Mouse (Mus musculus) ES-E14 (cell line): ENCODE data around the gene Aebp1. TPM values are rescaled to one million over a fixed set of nuclear protein-coding genes. Genes with fewer than 3 reads are reported as not detected.

Source experiments
- DNase-seq: peaks from one replicate; pipeline ENCODE4 v3.0.0-alpha.2; 2013; ENCODE audit warnings: low read depth, low spot score
- H3K27ac ChIP-seq: 2 replicates; pipeline ENCODE4 v1.5.1; 2012; ENCODE audit warnings: low read depth, mild to moderate bottlenecking, low read length, moderate library complexity, mixed read lengths; ENCODE audit not compliant: poor library complexity, insufficient read depth, severe bottlenecking
- H3K36me3 ChIP-seq: 2 replicates; pipeline ENCODE4 v1.6.1; 2012; ENCODE audit warnings: mild to moderate bottlenecking, low read length, moderate library complexity, mixed read lengths; ENCODE audit not compliant: control insufficient read depth, poor library complexity, insufficient read depth, severe bottlenecking
- H3K4me1 ChIP-seq, 2 experiments: fragments of 150-350 bp in 1 of 2; sonication (generic) in 1 of 2; 2 replicates each; pipeline ENCODE4 v1.6.1; 2012; ENCODE audit warnings: low read length in 2 of 2, mild to moderate bottlenecking in 1 of 2, mixed read lengths in 1 of 2; ENCODE audit not compliant: control insufficient read depth in 2 of 2, insufficient read depth in 2 of 2, poor library complexity in 1 of 2
- H3K4me3 ChIP-seq, 2 experiments: fragments of 150-350 bp in 1 of 2; sonication (generic) in 1 of 2; 2 replicates each; pipeline ENCODE4 v1.5.1; 2012; ENCODE audit warnings: low read length in 2 of 2, low read depth in 1 of 2, mild to moderate bottlenecking in 1 of 2, mixed read lengths in 1 of 2; ENCODE audit not compliant: insufficient read depth in 1 of 2, poor library complexity in 1 of 2, severe bottlenecking in 1 of 2
- H3K9ac ChIP-seq: 2 replicates; pipeline ENCODE4 v1.6.1; 2012; ENCODE audit warnings: low read depth, mild to moderate bottlenecking, low read length, mixed read lengths; ENCODE audit not compliant: poor library complexity, insufficient read depth, severe bottlenecking
- H3K9me3 ChIP-seq: fragments of 150-350 bp; sonication (generic); 2 replicates; pipeline ENCODE4 v1.6.1; 2012; ENCODE audit warnings: low read depth, mild to moderate bottlenecking, low read length; ENCODE audit not compliant: control insufficient read depth, insufficient read depth
- CHD2 ChIP-seq: IDR thresholded peaks from 2 replicates; pipeline ENCODE4 v1.6.1; 2014; ENCODE audit warnings: mild to moderate bottlenecking, low read depth, low read length, inconsistent platforms
- HCFC1 ChIP-seq: IDR thresholded peaks from 2 replicates; pipeline ENCODE4 v1.6.1; 2012; ENCODE audit warnings: low read length, inconsistent platforms, borderline replicate concordance; ENCODE audit not compliant: insufficient read depth
- MAFK ChIP-seq: IDR thresholded peaks from 2 replicates; pipeline ENCODE4 v1.6.1; 2014; ENCODE audit warnings: mild to moderate bottlenecking, low read depth, low read length, inconsistent platforms; ENCODE audit not compliant: insufficient read depth
- ZC3H11A ChIP-seq: IDR thresholded peaks from 2 replicates; pipeline ENCODE4 v1.6.1; 2012; ENCODE audit warnings: low read depth, mild to moderate bottlenecking, inconsistent platforms, low read length, borderline replicate concordance
- ZNF384 ChIP-seq: IDR thresholded peaks from 2 replicates; pipeline ENCODE4 v1.6.1; 2012; ENCODE audit warnings: low read depth, low read length, inconsistent platforms
- in situ Hi-C, 2 experiments: fragments of 600-800 bp; cut with MboI; formaldehyde crosslinking; loops; one replicate each; pipeline ENCODE4 v1.15.1; 2025; ENCODE audit warnings: low sequenced_read_pairs in 2 of 2, inconsistent platforms in 1 of 2; ENCODE audit not compliant: unreplicated experiment in 2 of 2
- total RNA-seq: library from RNA; depleted of rRNA; stranded (reverse); fragments of 300-350 nt; gene quantifications from 2 replicates; pipeline ENCODE4 v1.2.3, GENCODE M21; 2012

The Aebp1 gene
- total RNA-seq, 1 experiment, result 14.5 TPM

DNA sequence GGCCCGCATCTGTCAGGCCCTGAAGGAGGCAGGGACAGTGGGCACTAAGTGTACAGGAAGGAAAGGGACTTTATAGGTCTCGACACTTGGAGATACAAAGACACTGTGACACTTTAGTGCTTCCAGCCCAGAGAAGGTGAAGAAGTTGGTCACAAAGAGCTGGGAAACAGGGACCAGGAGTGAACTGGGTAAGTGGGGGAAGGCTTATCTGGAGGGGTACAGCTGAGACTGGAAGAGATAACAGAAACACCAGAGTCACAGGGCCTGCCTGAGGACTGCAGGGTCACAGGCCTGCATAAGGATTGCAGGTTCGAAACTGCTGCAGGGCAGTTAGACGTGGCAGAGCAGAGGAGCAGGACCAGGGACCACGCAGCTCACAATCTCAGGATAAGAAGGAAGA, 33.8 kb upstream of the Aebp1 start:
- TF ChIP-seq ZNF384 (no peak), MAFK (no peak), CHD2 (no peak), ZC3H11A (no peak)
- Histone ChIP-seq H3K4me3 (no peak overlapping the region), H3K36me3 (peaks cover 28% of the 10 kb centered on the region), H3K27ac (no peak overlapping the region), H3K9ac (no peak overlapping the region), H3K9me3 (no peaks in the 10 kb centered on the region), H3K4me1 (0 out of 4 replicates have a peak, but pooled peaks cover 2 to 9% of the 10 kb centered on the region in 2 experiments)
- no peak for DNase-seq
- in situ Hi-C loops, result no loop called here

DNA sequence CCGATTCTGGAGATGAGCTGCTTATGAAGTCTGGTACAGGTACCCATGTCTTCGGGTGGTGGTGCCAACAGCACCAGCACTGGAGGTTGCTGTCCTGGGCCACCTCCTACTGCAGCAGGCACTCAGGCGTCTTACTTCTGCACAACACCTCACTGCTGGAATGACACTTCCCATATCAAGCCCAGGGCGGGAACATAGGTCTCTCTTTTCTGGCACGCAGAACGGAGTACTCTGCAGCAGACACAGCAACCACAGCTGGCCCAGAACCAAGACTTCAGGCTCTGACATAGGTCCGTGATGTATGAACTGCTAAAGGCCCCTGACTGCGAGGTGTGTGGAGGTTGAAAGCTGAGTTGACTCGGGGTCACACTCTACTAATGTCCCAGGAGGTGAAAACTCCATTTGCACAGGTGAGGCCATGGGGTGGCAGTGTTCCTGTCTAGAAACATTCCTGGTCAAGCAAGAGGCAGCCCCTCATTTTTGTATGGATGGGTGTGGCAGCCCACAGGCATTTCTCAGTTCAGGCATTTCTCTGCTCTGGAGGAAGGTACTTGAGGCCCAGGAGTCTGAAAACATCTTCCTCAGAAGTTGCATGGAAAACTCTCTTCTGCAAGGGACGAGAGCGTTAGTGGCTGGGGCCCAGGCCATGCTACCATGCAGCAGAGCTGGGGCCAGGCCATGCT, 33.1 kb upstream of the Aebp1 start:
- in situ Hi-C loops, result no loop called here
- H3K9me3 ChIP-seq, result no peaks in the 10 kb centered on the region
- H3K36me3 ChIP-seq, result peaks cover 30% of the 10 kb centered on the region
- no peak overlapping the region for H3K9ac ChIP-seq
- DNase-seq, result no peak
- TF ChIP-seq ZNF384 (no peak), HCFC1 (no peak), ZC3H11A (no peak), MAFK (no peak), CHD2 (no peak)
- H3K27ac ChIP-seq, result no peak overlapping the region
- H3K4me1 ChIP-seq, result 0 out of 4 replicates have a peak, but pooled peaks cover 2 to 9% of the 10 kb centered on the region in 2 experiments
- H3K4me3 ChIP-seq, result no peak overlapping the region

DNA sequence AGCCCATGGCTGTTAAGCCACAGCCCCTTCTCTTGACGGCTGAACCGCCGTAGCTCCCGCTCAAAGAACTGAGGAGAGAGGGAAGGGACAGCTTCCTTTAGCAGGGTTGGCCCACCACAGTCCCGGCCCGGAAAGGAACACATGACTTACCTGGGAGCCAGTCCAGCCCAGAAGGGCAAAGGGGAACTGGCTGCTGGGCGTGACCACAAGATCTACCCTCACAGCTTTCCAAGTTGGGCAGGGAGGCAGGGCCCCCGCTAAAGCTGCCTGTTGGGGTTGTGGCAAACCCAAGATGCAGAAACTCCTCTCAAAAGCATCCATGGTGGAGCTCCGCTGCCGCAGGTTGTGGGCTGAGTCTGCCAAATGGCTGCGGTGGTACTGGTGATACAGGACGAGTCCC, 32.4 kb upstream of the Aebp1 start:
- no peak overlapping the region for H3K9ac ChIP-seq
- H3K36me3 ChIP-seq, result peaks cover 34% of the 10 kb centered on the region
- no peak for DNase-seq
- no peak for TF ChIP-seq CHD2
- no peak for TF ChIP-seq HCFC1
- TF ChIP-seq MAFK, result no peak
- TF ChIP-seq ZC3H11A, result no peak
- TF ChIP-seq ZNF384, result no peak
- H3K4me1 ChIP-seq, result peaks cover 2 to 9% of the 10 kb centered on the region in 2 experiments; a peak in 1 of 4 replicates
- H3K27ac ChIP-seq, result no peak overlapping the region
- in situ Hi-C loops, result no loop called here
- no peaks in the 10 kb centered on the region for H3K9me3 ChIP-seq
- no peak overlapping the region for H3K4me3 ChIP-seq

DNA sequence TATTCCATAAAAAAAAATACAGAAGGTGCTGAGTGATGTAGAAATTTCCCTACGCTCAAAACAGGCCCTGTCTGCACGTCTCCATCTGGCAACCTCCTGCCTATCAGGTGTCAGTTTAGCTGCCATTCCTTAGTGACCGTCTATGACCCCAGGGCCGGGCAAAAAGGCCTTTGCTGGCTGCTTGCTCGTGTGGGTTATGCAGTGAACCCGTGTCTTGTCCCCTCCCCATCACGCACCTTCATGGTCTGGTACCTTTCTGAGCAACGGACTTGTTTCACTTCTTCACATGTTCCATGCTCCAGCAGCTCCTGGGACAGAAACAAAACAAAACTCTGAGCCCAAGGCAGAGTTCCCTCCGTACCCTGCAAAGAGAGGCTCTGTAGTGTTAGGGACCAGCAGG, 27.2 kb upstream of the Aebp1 start:
- no peak for DNase-seq
- Histone ChIP-seq H3K4me3 (no peak overlapping the region), H3K4me1 (peaks cover 0 to 10% of the 10 kb centered on the region in 2 experiments; a peak in 1 of 4 replicates), H3K36me3 (peaks cover 30% of the 10 kb centered on the region), H3K9ac (no peak overlapping the region), H3K9me3 (no peaks in the 10 kb centered on the region), H3K27ac (no peak overlapping the region)
- in situ Hi-C loops, result no loop called here
- TF ChIP-seq CHD2 (no peak), ZC3H11A (no peak), ZNF384 (no peak)

DNA sequence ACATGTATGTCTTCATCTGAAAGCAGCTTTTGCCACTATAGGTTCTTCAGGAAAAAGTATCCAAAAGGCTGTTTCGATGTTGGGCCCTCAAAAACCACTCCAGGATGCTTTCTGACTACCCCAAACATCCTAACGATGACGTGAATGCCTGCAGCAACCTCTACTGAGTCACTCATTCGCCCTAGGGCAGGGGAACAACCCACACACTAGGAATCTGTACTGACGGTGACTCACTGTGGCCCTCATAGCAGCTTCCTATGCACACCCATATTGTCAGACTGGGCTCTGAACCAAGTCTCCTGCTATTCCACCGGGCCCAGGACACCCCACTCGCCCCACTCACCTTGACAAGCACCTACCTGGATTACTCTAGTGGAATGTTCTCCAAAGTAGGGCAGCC, 26.7 kb upstream of the Aebp1 start:
- TF ChIP-seq CHD2 (no peak), HCFC1 (no peak), MAFK (no peak), ZC3H11A (no peak), ZNF384 (no peak)
- no peaks in the 10 kb centered on the region for H3K9me3 ChIP-seq
- in situ Hi-C loops, result no loop called here
- H3K36me3 ChIP-seq, result peaks cover 27% of the 10 kb centered on the region
- peaks cover 0 to 8% of the 10 kb centered on the region in 2 experiments; a peak in 1 of 4 replicates for H3K4me1 ChIP-seq
- H3K9ac ChIP-seq, result no peak overlapping the region
- no peak for DNase-seq
- H3K4me3 ChIP-seq, result no peak overlapping the region
- H3K27ac ChIP-seq, result no peak overlapping the region
